Mouse (Mus musculus) granulocyte monocyte progenitor cell, adult 5-6 weeks (primary cell): Measurements from ENCODE around the gene B3gnt8. TPM values are rescaled to one million over a fixed set of nuclear protein-coding genes. Genes with fewer than 3 reads are reported as not detected.

Experiments used
- ATAC-seq: replicated peaks from 2 replicates; pipeline ENCODE4 v1.8.0; 2016; ENCODE audit warnings: mild to moderate bottlenecking, moderate TSS enrichment, inconsistent platforms; ENCODE audit not compliant: poor library complexity, severe bottlenecking
- total RNA-seq, 2 experiments: library from RNA; stranded (forward) in 1 of 2; stranded (reverse) in 1 of 2; fragments of 200-712, 200-1000 nt in 1 of 2; fragments of >200 nt in 1 of 2; fragmentation: Nextera tagmentation in 1 of 2; gene quantifications; 2 replicates each; pipeline ENCODE4 v1.2.3; 2014 to 2017

B3gnt8 gene
- total RNA-seq, 2 experiments from 2014 or later: 18.7 to 22.9 TPM

DNA sequence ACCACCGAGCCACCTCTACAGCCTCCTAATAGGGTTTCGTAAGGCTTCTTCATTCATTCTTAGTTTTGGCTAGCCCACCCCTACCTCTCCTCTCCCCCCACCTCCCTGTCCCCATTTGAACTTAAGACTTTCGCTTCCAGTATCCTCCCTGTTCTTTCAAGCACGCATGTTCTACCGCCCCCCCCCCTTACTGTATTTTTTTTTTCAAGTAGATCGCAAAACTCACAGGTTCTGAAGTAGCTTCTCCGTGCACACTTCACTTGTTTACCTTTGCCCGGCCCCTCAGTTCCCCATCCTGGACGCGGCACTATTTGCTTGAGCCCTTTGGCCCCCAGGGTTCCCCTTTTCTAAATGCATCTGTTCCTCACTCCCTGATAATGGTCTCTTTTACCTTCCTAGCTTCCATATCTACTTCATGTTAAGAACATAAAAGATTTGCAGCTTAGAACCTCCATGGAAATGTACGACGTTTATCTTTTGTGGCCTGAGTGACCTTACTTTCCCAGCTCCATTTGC, 25.8 kb downstream of the B3gnt8 start:
- ATAC-seq: 0 out of 2 replicates have a peak, but pooled peaks have one; percentile 14

DNA sequence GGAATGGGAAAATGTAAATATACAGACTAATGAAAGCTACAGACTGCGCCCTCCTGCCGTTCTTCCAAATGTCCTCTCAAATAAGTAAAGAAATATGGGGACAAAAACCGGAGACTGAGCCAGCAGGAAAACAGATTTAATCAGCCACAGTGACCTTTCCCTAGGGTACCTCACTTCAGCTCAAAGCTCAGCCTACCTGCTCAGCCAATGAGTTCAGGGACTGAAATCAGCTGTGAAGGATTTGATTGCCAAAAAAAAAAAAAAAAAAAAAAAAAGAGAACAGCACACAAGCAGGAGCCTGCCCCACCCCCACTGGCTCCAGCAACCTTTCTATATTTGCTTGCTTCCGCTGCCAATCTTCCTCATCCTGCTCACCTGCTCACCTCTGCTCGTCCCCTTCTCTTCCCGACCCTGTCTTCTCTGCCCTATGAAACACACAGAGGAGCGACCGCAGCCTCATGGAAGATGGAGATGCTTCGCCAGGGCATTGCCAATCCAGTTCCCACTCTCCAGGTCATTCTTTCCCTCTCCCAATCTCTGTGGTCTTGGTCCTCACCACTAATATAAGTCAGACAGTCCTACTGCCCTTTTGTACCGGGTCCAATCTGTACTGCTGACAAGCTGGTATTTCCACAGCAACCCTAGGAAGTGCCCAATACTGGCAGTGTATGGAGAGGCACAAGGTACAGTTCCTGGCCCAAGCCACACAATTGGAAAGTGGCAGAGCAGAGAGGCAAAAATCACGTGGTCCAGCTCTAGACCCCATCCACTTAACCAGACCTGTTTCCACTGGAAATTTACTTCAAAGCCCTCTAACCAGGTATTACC, 29.4 kb downstream of the B3gnt8 start:
- no peak for ATAC-seq

DNA sequence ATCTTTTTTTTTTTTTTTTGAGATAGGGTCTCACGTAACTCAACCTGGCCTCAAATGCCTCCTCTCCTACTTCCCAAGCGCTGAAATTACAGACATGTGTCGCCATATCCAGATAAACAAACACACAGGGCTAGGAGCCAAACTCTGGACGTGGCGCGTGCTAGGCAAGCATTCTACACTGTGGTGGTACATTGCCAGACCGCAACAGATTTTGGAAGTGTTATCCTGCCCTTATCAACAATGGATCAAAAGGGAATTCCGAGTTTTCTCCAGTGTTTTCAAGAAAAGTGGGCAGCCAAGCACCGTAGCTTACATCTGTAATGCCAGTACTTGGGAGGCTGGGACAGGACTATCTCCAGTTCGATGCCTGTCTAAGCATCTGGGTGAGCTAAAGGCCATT, 31.3 kb downstream of the B3gnt8 start:
- no peak for ATAC-seq

DNA sequence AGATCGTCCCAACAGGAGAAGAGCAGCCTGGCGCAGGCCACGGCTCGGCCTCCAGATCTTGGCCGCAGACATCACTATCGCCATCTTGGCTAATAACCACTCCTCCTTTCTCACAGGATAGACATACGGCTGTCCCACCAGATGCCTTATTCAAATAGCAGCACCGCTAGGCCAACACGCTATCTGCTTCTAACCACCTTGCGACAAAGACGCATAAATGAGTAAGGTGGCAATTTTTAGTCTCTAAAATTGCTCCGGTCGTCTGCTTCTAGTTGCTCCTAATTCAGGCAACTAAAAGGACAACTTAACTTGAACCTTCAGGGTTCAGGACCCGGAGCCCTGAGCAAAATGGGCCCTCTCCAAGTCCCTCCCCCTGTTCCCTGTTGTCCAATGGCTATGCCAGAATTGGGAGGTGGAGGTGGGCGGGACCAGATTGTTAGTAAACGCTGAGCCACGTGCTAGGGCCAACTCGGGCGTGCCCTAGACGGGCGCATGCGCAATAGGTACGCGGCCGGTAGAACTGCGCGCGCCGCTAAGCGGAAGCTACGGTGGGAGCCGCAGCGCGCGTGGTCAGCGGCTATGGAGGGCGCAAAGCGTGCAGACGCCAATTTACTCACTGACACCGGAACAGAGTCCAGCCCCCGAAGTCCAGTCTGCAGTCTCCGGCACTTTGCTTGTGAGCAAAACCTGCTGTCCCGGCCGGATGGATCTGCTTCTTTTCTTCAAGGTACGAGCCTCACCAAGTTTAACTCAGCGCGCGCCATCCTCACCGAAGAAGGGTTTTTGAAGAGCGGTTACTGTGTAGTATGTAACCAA, 32.4 kb downstream of the B3gnt8 start, which contains the start of the genes Bckdha and Exosc5:
Gene Bckdha (minus strand): TSS at position 325 of the 816 bp plus-strand sequence.
Gene Exosc5 (plus strand): TSS at position 508 of the 816 bp plus-strand sequence.
- ATAC-seq: peak; percentile 94

DNA sequence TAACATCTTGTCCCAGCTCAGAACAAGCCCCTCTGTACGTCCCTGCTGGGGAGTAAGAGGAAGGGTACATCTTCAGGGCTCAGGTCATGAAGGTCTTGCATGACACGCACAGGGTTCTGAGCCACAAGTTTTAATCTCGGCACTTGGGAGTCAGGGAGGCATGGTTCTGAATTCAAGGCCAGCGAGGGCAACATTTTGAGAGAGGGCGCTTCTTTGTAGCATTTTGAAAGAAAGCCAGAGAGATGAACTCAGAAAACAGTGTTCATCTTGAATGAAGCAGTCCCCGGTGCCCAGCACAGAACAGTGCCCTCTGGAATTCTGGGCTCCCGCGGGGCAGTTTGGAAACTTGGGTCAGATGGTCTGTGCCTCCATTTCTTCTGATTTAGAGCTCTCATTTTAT, 39.9 kb downstream of the B3gnt8 start:
- ATAC-seq: no peak

DNA sequence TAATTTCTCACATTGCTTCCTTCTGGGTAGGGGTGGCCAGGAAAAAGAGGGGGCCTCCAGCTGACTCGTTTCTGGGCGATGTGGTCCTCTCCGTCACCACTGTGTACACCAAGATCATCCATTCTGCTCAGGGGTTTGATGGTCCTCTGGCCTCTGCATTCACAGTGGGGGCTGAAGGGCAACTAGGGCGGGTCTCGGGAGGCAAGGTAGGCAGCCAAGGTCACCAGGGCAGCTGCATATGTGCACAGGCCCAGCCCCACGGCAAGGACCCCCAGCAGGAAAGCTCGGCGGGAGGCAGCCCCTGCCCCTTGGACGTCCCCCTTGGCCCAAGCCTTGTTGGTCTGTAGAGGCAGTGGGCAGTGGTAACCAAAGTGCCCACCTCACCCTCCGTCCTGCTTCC, 42.7 kb downstream of the B3gnt8 start:
- ATAC-seq: no peak

DNA sequence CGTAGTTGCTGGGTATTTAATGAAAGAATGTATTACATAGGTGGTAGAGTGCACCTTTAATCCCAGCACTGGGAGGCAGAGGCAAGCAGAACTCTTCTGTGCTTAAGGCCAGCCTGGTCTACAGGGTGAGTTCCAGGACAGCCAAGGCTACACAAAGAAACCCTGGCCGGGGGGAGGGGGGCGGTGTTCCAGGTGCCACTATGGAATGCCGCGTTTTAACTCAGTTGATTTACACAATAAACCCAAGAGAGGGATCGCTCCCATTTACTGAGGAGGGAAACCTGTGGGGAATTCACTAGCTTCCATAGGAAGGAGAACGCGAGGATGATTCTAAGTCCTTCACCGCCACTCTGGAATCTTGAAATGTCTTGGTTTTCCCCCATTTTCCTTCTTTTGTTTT, 43.2 kb downstream of the B3gnt8 start:
- ATAC-seq: no peak

DNA sequence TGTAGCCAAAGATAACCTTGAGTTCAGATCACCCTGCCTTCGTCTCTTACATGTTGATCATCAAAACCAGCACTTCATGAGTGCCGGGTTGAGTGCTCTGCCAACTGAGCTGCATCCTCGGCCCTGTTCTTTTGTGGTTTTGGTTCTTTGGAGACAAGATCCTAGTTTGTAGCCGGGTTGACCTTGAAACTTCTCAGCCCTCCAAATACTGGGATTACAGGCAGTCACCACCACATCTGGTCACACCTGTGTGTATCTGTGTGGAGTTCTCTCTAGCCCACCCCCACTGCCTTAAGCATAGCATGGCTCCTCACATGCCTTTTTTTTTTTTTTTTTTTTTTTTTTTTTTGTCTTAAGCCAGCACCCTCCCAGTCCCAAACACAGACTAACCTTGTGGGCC, 43.6 kb downstream of the B3gnt8 start:
- ATAC-seq: no peak

DNA sequence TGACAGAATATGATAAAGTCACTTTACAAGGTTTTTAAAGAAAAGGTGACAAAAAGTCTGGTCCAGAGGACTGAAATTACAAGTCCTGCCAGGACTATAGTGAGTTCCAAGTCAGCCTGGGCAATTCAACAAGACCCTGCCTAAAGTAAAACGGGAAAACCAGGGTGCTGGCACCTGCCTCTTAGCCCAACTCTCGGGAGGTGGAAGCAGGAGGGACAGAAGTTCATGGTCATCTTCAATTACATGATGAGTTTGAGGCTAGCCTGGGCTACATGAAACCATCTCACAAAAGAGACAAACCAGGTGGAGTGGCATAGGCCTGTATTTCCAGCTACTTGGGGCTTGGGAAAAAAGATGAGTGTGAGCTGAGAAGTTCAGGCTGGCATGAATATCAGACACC, 45.2 kb downstream of the B3gnt8 start:
- ATAC-seq: no peak

DNA sequence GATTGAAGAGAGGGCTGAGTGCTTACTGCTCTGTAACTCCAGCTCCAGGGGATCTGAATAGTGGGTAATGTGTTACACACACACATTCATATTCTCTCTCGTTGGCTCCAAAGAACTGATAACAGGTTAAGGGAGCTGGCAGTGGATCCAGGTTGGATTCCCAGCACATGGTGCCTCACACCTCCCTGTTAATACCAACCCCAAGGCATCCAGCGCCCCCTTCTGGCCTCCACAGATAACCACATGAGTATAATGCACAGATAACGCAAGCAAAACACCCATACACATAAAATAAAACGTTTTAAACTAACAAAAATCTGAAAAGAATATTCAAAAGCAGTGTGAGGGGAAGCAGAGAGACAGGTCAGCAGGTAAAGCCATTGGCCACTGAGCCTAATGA, 46.0 kb downstream of the B3gnt8 start:
- no peak for ATAC-seq

DNA sequence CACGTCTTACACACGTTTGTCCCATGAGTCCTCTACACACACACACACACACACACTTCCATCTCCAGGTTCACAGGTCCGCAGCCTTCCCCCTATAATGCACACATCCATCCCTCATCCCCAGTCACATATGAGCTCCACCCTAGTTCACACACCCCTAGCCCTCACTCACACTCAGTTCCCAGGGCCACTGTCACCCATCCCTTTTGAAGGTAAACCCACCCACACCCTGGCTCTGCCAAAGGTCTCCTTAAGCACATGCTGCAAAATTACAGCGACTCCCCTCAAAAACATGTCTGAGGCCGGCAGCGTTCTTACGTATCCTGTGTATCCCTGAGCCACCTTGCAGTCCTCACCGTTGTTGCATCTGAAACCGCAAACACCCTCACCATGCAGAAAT, 47.8 kb downstream of the B3gnt8 start:
- ATAC-seq: peak; percentile 21

DNA sequence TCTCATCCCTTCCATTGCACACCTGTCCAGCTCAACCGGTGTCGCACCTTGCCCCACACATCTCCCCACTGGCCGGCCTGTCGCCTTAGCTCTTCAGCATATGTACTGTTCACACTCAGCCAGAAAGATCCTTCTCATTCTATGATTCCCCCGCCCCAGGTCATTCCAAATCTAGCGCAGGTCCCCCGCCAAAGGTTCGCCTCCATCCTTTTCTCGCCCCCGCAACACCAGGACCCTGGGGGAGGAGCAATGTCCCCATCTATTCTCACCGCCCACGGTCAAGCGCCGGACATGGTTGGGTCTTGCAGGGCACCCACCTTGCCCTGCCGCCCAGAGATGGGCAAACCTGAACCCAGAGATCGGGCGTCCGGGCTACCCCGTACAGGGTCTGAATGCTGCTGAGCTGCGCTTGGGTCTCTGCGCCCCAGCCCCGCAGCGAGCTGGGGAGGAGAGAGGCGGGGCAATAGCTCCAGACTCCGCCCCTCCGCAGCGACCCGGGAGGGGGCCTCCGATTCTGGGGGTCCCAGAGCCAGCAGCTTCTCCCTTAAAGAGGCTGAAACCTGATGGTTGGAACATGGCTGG, 48.4 kb downstream of the B3gnt8 start, which contains the start of gene Tmem91:
Gene Tmem91 (minus strand): TSS at position 448 of the 582 bp plus-strand sequence.
- ATAC-seq: peak; percentile 22

DNA sequence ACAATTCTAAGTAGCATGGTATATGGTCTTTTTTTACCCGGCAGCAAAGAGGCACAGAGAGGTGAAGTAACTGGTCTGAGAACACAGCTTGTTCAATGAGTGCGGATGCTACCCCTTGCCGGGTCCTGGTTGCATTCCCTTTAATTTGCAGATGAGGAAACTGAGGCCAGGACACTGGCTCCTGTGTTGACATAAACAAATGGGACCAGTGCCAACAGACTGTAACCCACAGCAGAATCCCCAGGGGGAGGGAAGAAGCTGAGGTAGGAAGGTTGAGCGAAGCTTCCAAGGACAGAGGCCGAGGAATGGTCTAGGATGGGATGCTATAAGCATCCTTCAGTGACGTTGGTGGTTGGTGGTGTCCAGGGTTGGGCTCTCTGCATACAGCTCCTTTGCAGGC, 49.0 kb downstream of the B3gnt8 start:
- no peak for ATAC-seq

DNA sequence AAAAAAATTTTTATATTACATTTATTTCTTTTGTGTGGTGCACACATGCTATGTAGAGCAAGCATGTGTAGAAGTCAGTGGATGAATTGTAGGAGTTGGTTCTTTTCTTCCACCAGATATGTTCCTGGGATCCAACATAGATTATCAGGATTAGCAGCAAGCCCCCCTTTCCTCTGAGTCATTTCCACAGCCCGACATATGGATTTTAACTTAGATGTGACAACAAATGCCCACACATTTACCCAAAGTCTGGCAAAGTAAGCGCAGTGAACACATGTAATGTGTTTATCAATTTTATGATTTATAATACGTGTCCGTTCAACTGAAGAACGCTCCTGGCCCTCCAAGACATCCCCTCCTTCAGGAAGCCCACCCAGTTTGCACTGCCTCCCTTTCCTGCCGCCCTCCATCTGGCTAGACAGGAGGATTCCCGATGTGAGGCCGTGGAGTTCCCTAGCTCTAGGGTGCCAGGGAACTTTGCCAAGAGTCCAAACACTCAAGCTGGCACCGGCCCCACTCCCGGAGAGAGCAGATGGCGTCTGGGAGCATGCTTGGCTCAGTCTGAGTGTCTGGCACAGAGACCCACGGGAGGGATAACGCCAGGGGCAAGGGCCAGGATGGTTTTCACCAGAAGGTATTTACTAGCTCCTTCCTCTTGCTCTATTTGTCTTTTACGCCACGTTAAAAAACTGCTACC, 49.8 kb downstream of the B3gnt8 start:
- ATAC-seq: no peak

DNA sequence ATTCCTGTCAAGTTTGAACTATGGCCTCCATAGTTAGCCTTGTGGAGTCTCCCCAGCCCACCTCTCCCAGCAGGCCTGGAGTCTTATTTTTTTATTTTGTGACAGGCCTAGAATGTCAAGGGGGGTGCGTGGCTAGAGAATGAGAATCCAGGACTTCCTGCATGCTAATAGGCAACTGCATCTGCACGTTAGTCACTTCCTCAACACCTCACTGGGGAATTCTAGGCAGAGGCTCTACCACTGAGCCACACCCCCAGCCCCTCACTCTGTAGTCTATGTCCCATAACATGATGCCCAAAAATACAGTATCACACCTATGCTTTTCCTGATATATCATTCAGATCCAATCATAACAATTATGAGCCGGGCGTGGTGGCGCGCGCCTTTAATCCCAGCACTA, 50.6 kb downstream of the B3gnt8 start:
- no peak for ATAC-seq

DNA sequence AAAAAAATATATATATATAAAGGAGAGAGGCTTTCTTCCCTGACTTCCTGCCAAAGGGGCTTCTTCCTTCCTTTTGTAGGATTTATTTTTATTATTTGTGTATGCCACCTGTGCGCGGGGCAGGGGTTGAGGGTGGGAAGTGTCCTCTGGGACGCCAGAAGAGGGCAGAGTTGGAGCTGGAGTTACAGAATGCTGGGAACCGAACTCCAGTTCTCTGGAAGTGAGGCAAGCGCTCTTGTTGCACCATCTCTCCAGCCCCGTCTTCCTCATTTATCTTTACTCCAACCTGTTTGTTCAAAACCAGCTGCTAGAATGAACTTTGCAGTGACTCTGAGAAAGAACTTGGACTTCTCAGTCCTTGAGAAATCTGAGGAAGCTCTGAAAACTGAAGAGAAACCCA, 53.5 kb downstream of the B3gnt8 start:
- peak; percentile 31 for ATAC-seq

DNA sequence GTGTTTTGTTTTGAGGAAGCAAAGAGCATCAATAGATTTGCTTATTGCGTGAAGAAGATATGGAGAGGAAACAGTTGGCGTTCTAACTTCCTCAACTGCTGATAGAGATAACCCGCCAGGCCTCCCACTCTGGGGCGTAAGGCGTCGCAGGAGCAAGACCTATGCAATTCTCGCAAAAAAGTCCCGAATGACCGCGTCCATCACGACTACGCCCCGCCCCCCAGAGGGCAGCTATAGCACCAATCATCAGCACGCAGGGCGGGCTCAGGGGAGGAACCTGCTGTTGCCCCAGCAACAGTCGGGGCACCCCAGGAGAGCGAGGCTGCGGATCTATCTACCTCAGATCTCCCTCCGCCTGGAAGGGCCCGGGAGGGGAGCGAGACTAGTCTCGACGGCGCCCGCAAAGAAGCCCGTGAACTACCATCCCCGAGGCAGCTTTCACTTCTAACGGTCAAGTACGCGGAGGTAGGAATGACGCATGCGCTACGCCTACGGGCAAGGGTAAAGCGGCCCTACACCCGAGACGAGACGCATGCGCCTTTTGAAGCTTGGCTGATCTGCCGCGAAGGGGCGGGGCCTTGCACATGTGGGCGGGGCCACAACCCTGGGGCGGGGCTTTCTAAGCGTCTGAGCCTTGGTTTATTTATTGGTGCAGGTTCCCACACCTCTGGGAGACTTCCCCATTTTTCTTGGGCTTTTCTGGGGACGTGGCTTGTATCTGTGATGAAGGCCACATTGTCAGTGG, 54.2 kb downstream of the B3gnt8 start, which contains the start of gene B9d2:
Gene B9d2 (plus strand): TSS at position 267 of the 745 bp plus-strand sequence.
- peak; percentile 64 for ATAC-seq

DNA sequence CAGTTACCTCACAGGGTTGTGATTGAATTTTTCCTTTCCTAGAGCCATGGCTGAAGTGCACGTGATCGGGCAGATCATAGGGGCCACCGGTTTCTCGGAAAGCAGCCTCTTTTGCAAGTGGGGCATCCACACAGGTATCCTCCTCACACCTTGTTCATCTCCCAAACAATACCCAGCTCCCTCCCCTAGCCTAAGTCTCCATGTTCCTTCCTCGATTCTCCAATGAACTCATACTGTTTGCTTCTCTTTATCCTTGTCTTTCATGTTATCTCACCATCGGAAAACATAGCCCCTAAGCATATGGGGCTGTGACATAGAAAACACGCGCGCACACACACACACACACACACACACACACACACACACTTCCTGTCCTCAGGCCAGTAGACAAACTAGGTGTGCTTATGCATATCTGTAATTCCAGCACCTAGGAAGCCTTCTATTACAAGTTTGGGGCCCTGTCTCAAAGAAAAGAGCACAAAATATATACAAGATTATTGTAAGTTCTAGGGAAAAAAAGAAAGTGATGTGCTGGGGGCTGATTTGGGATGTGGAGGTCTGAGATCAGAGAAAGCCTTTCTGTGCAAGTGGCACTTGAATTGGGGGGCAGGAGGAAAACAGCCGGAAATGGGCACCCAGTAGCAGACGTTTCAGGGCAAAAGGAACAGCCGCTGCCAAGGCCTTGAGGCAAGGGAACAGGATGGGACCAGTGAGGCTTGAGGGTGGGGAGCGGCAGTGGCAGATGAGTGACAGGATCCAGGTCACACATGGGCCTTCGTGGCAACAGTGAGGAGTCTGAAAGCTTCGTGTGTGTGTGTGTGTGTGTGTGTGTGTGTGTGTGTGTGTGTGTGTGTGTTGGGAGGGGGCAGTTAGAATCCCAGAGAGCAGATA, 55.1 kb downstream of the B3gnt8 start:
- ATAC-seq: no peak
